Mouse (Mus musculus): ENCODE measurements around the gene Fos. TPM values are rescaled to one million over a fixed set of nuclear protein-coding genes. Genes with fewer than 3 reads are reported as not detected.
A peak's percentile ranks its signal among the peaks of the same experiment; 100 is the strongest.

Fos gene
- polyA plus RNA-seq, 1 experiment = 22.4 TPM

- TF ChIP-seq CTCF (IDR thresholded peaks at IDR 0.05; ENCODE audit: borderline replicate concordance, insufficient read depth, low read depth, low read length) (no peak), POLR2A (IDR thresholded peaks at IDR 0.05; ENCODE audit: borderline replicate concordance, insufficient read depth, low read length) (peak; percentile 24; the same call in 1 of the 2 replicates)
- H3K4me3 ChIP-seq (replicated peaks; ENCODE audit: insufficient read depth, low read depth, low read length) = peak overlapping the region; percentile 31
- DNase-seq = peak; percentile 94 to 97
- peaks cover 13% of the 10 kb centered on the region for H3K4me1 ChIP-seq (ENCODE audit: control insufficient read depth, insufficient read depth, low read length)
- H3K27ac ChIP-seq (ENCODE audit: insufficient read depth, low read length) = peak overlapping the region; percentile 78
- 8% methylated on average over 10 of the region's 10 CpGs for WGBS
- no peaks in the 10 kb centered on the region for H3K27me3 ChIP-seq (ENCODE audit: control insufficient read depth, insufficient read depth, low read length)
Observed at GRCm38 (mm10) chr12:85436021-85436621, 37.6 kb upstream of the Fos start.

DNA sequence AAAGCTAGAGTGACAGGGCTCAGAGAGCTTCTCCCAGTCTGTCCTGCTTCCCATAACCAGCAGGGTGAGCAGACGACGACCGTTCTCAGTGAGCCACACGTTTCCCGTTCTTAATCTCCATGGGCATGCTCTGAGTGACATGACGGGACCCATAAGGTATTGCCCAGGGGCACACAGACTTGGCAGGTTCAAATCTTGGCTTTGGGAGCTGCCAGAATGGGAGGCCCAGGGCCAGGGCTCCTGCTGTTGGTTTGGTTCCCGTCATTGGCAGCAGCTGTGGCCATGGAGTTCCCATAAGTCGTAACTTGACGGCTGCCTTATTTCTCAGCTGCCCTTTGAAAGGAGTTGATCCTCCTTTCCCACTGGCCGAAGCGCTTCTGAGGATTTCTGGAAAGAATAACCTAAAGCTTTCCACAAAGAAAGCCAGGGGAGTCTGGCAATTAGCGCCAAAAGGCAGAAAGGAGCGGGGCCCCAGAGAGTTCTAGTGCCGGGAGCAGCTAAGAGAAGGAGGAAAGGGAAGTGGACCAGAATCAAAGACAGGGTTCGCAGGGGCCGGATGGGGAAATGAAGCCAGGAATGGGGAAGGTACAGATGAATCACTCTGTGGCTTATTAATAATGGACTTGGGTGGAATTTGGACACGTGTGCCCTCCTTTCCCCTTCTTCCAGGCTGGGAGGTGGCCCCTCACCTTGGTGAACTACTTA is 36.4 kb upstream of the Fos start:
- Histone ChIP-seq H3K4me3 (replicated peaks; ENCODE audit: insufficient read depth, low read depth, low read length) (no peak overlapping the region), H3K27ac (ENCODE audit: insufficient read depth, low read length) (no peak overlapping the region), H3K27me3 (ENCODE audit: control insufficient read depth, insufficient read depth, low read length) (no peaks in the 10 kb centered on the region), H3K4me1 (ENCODE audit: control insufficient read depth, insufficient read depth, low read length) (peaks cover 13% of the 10 kb centered on the region)
- DNase-seq = peak; percentile 76 to 84
- TF ChIP-seq CTCF (IDR thresholded peaks at IDR 0.05; ENCODE audit: borderline replicate concordance, insufficient read depth, low read depth, low read length) (no peak), POLR2A (IDR thresholded peaks at IDR 0.05; ENCODE audit: borderline replicate concordance, insufficient read depth, low read length) (no peak)
- 13% methylated on average over 17 of the region's 17 CpGs for WGBS

GRCm38 (mm10) chr12:85443456-85443855 is 30.2 kb upstream of the Fos start:
- no peak for DNase-seq
- WGBS = 92% methylated on average over 1 of the region's 1 CpGs
- Histone ChIP-seq H3K27me3 (ENCODE audit: control insufficient read depth, insufficient read depth, low read length) (no peaks in the 10 kb centered on the region), H3K4me3 (replicated peaks; ENCODE audit: insufficient read depth, low read depth, low read length) (no peak overlapping the region), H3K4me1 (ENCODE audit: control insufficient read depth, insufficient read depth, low read length) (no peaks in the 10 kb centered on the region), H3K27ac (ENCODE audit: insufficient read depth, low read length) (no peak overlapping the region)
- TF ChIP-seq CTCF (IDR thresholded peaks at IDR 0.05; ENCODE audit: borderline replicate concordance, insufficient read depth, low read depth, low read length) (no peak), POLR2A (IDR thresholded peaks at IDR 0.05; ENCODE audit: borderline replicate concordance, insufficient read depth, low read length) (no peak)

GRCm38 (mm10) chr12:85444646-85445045 is 29.0 kb upstream of the Fos start:
- TF ChIP-seq CTCF (IDR thresholded peaks at IDR 0.05; ENCODE audit: borderline replicate concordance, insufficient read depth, low read depth, low read length) = no peak
- TF ChIP-seq POLR2A (IDR thresholded peaks at IDR 0.05; ENCODE audit: borderline replicate concordance, insufficient read depth, low read length) = no peak
- Histone ChIP-seq H3K4me1 (ENCODE audit: control insufficient read depth, insufficient read depth, low read length) (no peaks in the 10 kb centered on the region), H3K27me3 (ENCODE audit: control insufficient read depth, insufficient read depth, low read length) (no peaks in the 10 kb centered on the region), H3K4me3 (replicated peaks; ENCODE audit: insufficient read depth, low read depth, low read length) (no peak overlapping the region), H3K27ac (ENCODE audit: insufficient read depth, low read length) (no peak overlapping the region)
- no peak for DNase-seq
- 75% methylated on average over 6 of the region's 6 CpGs for WGBS

DNA sequence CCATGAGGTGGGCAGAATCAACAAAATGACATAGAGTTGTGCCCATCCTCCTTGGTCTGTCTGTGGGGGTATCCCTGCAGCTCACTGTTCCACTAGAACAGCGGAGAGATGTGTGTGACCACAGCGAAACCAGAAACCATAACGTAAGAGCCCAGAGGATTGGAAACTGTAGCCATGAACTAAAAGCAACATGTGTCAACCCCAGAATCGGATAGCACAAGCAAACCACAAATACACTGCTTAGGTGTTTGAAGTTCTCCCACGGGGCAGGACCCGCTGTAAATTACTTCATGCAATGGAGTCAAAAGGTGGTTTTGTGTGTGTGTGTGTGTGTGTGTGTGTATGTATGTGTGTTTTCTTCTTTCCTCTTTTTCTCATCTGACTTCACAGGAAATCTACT is 26.7 kb upstream of the Fos start:
- H3K4me3 ChIP-seq (replicated peaks; ENCODE audit: insufficient read depth, low read depth, low read length) = no peak overlapping the region
- no peak for DNase-seq
- TF ChIP-seq POLR2A (IDR thresholded peaks at IDR 0.05; ENCODE audit: borderline replicate concordance, insufficient read depth, low read length) (no peak), CTCF (IDR thresholded peaks at IDR 0.05; ENCODE audit: borderline replicate concordance, insufficient read depth, low read depth, low read length) (no peak)
- WGBS = 91% methylated on average over 6 of the region's 6 CpGs
- H3K27ac ChIP-seq (ENCODE audit: insufficient read depth, low read length) = no peak overlapping the region
- H3K4me1 ChIP-seq (ENCODE audit: control insufficient read depth, insufficient read depth, low read length) = no peaks in the 10 kb centered on the region
- H3K27me3 ChIP-seq (ENCODE audit: control insufficient read depth, insufficient read depth, low read length) = no peaks in the 10 kb centered on the region

DNA sequence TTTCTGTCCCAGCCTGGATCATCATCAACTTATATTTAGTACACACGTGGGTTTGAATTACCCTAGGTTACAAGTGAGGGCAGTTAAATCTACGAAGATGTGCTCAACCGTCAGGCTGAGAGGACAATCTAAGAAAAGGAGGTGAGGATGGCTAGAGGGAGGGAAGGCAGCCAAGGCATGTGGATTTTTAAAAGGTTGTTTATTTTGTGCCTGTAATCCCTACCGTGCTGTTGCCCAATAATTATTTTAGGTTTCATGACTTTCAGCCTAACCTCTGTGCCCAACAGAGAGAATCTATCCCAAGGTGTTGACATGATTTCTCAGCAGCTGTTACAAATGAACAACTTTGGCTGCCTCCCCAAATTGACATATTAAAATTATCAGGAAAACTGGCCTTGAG is 26.2 kb upstream of the Fos start:
- Histone ChIP-seq H3K27ac (ENCODE audit: insufficient read depth, low read length) (no peak overlapping the region), H3K4me3 (replicated peaks; ENCODE audit: insufficient read depth, low read depth, low read length) (no peak overlapping the region), H3K27me3 (ENCODE audit: control insufficient read depth, insufficient read depth, low read length) (no peaks in the 10 kb centered on the region), H3K4me1 (ENCODE audit: control insufficient read depth, insufficient read depth, low read length) (no peaks in the 10 kb centered on the region)
- TF ChIP-seq CTCF (IDR thresholded peaks at IDR 0.05; ENCODE audit: borderline replicate concordance, insufficient read depth, low read depth, low read length) = no peak
- TF ChIP-seq POLR2A (IDR thresholded peaks at IDR 0.05; ENCODE audit: borderline replicate concordance, insufficient read depth, low read length) = no peak
- WGBS = 59% methylated on average over 4 of the region's 4 CpGs
- DNase-seq = no peak

DNA sequence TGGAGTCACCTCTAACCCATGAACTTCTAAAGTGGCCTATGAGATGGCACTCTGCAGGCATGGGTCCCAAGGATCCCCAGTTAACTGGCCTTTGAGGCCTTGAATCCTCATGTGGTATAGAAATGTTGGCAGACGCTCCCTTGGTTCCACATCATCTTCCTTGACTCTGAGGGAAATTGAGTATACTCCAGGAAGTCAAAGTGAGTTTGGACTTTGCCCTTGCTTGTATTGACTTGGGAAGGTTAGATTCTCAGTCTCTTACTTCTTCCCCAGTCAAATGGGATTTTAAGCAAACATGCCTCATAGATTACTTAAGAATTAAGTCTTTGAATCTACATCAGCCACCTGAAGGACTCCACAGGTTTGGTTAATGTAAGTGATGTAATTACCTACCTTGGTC is 24.2 kb upstream of the Fos start:
- no peak for DNase-seq
- WGBS = 92% methylated on average over 1 of the region's 1 CpGs
- no peak for TF ChIP-seq CTCF (IDR thresholded peaks at IDR 0.05; ENCODE audit: borderline replicate concordance, insufficient read depth, low read depth, low read length)
- no peak for TF ChIP-seq POLR2A (IDR thresholded peaks at IDR 0.05; ENCODE audit: borderline replicate concordance, insufficient read depth, low read length)
- Histone ChIP-seq H3K27ac (ENCODE audit: insufficient read depth, low read length) (no peak overlapping the region), H3K4me1 (ENCODE audit: control insufficient read depth, insufficient read depth, low read length) (no peaks in the 10 kb centered on the region), H3K27me3 (ENCODE audit: control insufficient read depth, insufficient read depth, low read length) (no peaks in the 10 kb centered on the region), H3K4me3 (replicated peaks; ENCODE audit: insufficient read depth, low read depth, low read length) (no peak overlapping the region)

Measured in cerebellum, adult 2 months (tissue).